Mouse (Mus musculus) spleen, postnatal 4 days (tissue): ENCODE results near the gene Atf1.

Experiments
- DNase-seq, 2 experiments: peaks; one replicate each; pipeline ENCODE4 v3.0.0; 2022; ENCODE audit warnings: low spot score in 2 of 2

Atf1 gene

DNA sequence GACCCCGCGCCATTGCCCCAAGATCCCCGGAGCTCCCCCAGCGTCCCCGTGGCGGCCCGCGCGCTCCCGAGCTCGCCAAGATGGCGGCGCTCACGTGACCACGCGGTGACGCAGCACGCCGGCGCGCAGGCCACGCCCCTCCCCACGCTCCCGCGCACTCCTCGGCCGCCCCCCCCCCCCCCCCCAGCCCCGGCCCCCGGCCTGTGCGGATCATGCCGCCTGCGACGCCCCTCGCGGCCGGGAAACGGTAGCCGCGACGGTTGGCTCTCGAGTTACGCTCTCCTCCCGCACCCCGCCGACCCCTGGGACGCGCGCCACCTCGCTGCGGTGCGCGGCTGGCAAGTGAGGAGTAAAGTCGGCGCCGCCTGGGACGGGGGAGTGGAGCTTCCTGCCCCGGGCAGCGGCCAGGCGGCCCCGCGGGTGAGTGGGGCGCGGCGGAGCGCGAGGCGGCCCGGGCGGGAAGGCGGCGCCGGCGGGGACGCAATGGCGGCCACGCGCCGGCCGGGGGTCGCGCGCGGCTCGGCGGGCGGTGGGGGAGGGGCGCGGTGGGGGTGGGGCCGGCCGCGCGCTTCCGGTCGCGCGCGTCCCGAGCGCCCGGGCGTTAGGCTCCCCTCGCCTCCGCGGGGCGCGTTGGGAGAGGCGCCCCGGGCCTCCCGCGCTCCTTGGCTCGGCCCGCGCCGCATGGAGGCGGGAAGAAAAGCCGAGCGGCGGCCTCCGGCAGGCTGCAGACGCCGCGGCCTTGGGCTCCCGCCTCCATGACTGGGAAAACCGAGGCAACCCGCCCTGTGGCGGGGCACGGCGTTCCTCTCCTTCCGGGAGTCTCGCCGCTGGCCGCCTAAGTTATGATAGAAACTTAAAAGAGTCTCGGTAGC lies at the start of gene Atf1:
Atf1 (plus strand) TSS at position 157 of the 872 bp plus-strand sequence.
- DNase-seq: peak; percentile 92 to 97

- no peak for DNase-seq
These were observed 49.1 kb upstream of the Atf1 start for GRCm38 (mm10) chr15:100178487-100178886.

- no peak for DNase-seq
These were observed 47.9 kb upstream of the Atf1 start for GRCm38 (mm10) chr15:100179685-100180084.

GRCm38 (mm10) chr15:100180221-100180620 lies 47.4 kb upstream of the Atf1 start:
- no peak for DNase-seq

DNA sequence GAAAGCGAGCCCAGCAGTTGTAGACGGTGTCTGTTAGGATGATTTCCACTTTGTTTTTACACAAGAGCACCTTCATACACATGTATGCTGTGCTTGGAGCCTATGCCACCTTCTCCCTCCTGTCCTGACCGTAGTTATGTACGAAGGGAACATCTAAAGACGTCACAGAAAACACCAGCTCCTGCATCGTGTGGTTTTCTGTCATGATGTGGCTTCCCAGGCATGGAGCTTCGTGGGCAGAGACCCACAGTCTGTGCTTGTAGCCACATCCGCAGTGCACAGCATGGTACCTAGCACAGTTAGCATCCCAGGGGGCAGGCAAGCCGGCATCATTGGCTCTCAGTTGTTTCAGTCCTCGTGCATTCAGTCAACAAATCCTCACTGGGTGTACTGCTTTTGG lies 45.8 kb upstream of the Atf1 start:
- no peak for DNase-seq

- no peak for DNase-seq
These were observed 44.9 kb upstream of the Atf1 start for GRCm38 (mm10) chr15:100182526-100183280.

DNA sequence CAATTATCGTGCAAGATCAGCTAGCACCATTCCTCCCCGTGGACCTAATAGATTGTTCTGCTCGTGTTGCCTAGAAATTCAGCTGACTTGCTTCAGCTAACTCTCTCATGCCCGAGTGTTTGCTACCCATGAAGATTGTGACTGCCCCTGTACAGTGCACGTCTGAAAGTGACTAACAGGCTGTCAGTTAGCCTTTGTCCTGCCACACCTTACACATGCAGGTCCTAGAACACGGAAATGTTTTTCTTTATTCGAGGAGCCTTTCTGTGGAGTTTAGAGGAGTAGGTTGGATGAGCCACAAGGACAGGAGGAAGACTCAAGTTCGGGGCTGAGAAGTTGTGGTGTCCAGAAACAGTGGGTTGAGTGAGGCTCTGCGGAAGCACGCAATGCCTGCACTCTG lies 44.1 kb upstream of the Atf1 start:
- no peak for DNase-seq

GRCm38 (mm10) chr15:100184821-100185496 lies 42.7 kb upstream of the Atf1 start:
- DNase-seq: no peak

- DNase-seq: no peak
These were observed 41.4 kb upstream of the Atf1 start for GRCm38 (mm10) chr15:100186234-100186633.

GRCm38 (mm10) chr15:100186882-100187672 lies 40.5 kb upstream of the Atf1 start:
- no peak for DNase-seq

- DNase-seq: no peak
These were observed 39.1 kb upstream of the Atf1 start for GRCm38 (mm10) chr15:100188542-100188941.

DNA sequence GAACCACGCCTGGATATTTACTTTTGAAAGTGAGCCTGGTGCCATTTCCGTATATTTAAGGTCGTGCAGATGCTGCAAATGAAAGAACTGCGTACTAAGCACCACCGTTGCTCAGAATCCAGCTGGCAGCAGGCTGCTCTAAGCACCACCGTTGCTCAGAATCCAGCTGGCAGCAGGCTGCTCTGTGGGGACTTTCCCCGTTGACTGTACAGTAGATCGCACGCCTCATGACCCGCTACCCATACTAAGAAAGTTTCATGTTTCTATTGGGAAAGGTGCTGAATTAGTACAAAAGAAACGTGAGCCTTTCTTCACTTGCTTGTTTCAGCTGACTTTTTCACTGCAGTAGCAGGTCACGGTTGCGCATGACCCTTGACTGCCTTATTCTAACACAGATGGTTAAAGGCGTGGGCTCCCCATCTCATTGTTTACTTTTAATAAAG lies 38.6 kb upstream of the Atf1 start:
- DNase-seq: no peak

DNA sequence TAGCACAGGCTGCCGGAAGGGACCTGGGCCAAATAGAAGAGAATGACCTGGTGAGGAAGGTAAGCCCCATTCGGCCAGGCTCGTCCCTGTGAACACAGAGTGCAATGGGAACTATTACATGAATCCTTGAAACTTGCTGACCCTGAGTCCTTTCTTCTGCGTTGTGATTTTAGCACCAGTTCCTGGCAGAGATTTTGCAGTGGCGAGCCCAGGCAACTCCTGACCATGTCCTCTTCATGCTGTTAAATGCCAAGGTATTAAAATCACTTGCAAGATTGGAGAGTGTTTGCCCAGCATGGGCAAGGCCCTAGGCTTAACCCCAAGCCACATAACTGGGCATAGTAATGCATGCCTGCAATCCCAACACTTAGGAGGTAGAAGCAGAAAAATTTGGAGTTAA lies 37.5 kb upstream of the Atf1 start:
- no peak for DNase-seq

GRCm38 (mm10) chr15:100198983-100199745 lies 28.5 kb upstream of the Atf1 start:
- no peak for DNase-seq

- no peak for DNase-seq
These were observed 27.8 kb upstream of the Atf1 start for GRCm38 (mm10) chr15:100199790-100200189.

DNA sequence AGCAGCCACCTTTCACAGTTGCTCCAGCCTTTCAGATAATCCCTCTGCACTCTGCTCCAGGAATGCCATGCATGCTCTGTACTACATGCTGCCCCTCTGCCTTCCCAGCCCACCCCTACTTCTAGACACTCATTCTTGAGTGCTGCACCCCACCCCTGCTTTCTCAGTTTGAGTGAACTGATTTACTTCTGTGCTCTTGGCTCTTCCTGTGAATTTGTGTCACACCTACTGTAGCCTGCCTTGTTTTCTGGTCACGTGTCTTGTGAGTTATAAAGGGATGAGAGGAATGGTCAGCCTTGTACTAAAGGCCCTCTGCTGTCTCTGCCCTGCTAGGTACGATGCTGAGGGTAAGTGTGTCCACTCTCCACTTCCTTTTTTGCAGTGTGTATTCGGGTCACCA lies 25.8 kb upstream of the Atf1 start:
- no peak for DNase-seq

GRCm38 (mm10) chr15:100202431-100203015 lies 25.1 kb upstream of the Atf1 start:
- no peak for DNase-seq

- DNase-seq: no peak
These were observed 23.0 kb upstream of the Atf1 start for GRCm38 (mm10) chr15:100204574-100204973.

DNA sequence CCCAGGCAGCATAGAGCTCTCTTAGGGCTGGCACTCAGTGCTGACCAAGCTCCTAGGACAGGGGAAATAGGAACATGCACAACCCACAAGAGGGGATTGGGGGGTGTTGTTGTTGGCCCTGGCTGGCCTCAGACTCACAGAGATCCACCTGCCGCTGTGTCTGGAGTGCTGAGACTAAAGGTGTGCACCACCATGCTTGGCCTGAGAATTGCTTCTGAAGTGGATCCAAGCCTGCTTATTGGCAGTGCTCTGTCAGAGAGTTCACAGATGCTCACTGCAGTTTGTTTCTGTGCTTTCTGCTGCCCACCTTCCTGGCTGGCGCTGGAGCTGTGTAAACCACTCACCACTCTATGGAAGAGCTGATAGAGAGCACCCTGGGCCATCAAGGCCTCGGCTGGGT lies 17.6 kb upstream of the Atf1 start:
- no peak for DNase-seq

DNA sequence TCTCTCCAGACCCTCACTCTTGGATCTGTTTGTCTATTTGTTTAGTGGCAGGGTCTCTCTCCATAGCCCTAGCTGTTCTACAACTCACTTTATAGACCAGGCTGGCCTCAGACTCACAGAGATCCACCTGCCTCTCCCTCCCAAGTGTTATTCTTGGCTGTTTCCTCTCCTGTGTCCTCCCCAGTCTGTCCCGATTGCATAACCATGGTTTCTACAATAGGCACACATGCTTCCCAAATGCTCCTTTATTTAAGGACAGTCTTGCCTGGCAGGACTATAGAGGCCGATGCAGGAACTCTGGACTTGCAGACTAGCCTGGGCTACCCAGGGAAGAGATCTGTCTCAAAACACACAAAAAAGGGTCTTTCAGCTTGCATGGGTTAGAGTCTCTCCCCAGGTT lies 14.3 kb upstream of the Atf1 start:
- DNase-seq: no peak
